Mouse (Mus musculus) heart, postnatal 0 days (tissue): Measurements from ENCODE around the gene Cdc34b.

Source experiments
- CTCF ChIP-seq: IDR thresholded peaks from 2 replicates; pipeline ENCODE4 v1.5.1; 2016; ENCODE audit warnings: antibody characterized with exemption, control low read depth, low read depth
- EP300 ChIP-seq: IDR thresholded peaks from 2 replicates; pipeline ENCODE4 v1.6.1; 2016; ENCODE audit warnings: antibody characterized with exemption, low read depth

DNA sequence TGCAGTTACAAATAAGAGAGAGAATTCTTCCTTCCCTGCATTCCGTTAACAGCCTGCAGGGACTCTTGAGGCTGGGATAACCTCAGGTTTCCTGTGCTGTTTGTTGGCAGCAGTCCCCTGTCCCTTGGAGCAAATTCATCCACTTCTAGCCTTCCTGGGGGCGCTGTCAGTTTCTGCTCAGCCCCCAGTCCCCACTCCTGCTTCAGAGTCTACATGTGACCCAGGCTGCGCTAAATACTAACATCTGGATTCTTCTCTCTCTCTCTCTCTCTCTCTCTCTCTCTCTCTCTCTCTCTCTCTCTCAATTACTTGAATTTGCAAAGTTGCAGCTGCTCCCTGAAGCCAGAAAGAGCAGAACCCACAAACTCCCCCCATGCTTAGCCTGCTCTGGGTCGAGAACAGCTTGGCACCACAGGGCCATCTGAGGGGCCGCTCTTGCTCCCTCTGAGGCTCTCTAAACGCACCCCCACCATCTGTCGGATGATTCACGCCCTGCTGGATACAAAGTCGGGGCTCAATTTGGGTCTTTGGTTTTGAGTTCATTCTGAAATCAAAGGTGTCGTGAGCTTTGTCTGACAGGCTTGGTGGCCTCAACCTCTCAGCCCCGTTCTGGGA is 28.2 kb upstream of the Cdc34b start:
- TF ChIP-seq CTCF: no peak
- TF ChIP-seq EP300: no peak
